Mouse (Mus musculus) heart, postnatal 25 days (tissue): ENCODE measurements around the gene Heatr9. TPM values are rescaled to one million over a fixed set of nuclear protein-coding genes. Genes with fewer than 3 reads are reported as not detected.
"Not testable (repeated sequence)": the region's sequence is repeated elsewhere in the genome, so short reads cannot be mapped to it uniquely, and the experiment has no call there.

Experiments used
- DNase-seq: peaks from one replicate; pipeline ENCODE4 v3.0.0; 2022; ENCODE audit warnings: low spot score
- intact Hi-C: fragments of 180-260 bp; cut with DNase I; formaldehyde crosslinking; loops from one replicate; pipeline ENCODE4 v1.15.1; 2025
- total RNA-seq, 2 experiments: library from RNA; stranded (reverse); gene quantifications; 2 replicates each; pipeline ENCODE4 v1.2.3; 2021

Gene Heatr9
- not detected for total RNA-seq

DNA sequence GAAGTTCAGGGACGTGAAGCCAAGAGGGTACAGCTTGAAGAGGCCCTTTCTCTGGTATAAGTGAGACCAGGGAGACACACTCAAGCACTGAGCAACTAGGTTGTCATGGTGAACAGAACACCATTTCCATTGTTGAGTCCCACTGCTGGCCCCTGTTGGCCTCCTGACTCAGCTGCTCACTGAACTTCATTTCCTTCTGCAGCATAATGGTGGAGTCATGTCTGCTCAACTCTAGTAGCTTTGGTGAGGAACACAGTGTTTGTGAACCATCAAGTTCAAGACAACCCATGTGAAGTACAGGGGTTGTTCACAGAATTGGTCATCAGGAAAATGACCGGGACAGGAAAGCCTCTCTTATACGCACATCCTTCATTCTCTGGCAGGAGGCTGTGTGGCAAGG lies at the start of gene Heatr9:
Gene Heatr9 (minus strand): TSS at position 101 of the 400 bp plus-strand sequence.
- intact Hi-C loops, result no loop called here

DNA sequence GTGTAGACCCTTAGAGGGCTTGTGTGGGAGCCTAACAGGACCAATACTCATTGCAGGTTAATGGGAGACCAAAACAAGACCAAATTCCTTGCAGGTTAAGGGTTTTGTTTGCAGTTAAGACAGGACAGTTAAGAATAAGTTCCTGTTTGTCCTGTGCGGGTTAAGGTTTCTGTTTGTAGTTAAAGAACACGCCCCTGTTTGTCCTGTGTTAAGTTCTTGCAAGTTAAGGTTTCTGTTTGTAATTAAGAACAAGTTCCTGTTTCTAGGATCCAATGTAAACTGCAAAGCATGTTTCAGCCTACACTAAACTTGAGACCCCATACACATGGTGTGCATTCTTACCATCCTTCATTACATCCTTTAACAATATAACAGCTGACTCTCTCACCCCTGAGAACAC lies 48.2 kb upstream of the Heatr9 start:
- intact Hi-C loops, result no loop called here
- no peak for DNase-seq

More for the DNA sequence above, at the start of gene Heatr9:
- DNase-seq, result no peak

- intact Hi-C loops, result no loop called here
- no peak for DNase-seq
Observed at GRCm38 (mm10) chr11:83569249-83569648, 47.3 kb upstream of the Heatr9 start.

DNA sequence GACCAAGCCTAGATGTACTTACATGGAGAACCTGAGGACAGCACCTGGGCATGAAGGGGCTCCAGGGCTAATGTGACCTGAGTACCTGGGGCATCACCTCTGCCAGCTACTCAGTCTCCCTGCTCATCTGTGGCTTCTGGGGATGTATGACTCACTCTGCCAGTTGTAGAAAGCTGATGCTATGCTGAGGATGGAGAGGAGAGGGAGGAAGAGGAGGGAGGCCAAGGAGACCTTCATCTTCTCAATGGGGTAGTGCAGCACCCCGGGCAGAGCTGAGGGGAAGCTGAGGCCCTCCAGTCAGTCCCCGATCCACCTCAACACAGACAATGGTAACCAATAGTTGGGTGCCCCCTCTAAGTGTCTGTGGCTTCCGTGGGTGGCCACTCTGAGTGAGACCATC lies 46.8 kb upstream of the Heatr9 start:
- no peak for DNase-seq
- intact Hi-C loops, result no loop called here

DNA sequence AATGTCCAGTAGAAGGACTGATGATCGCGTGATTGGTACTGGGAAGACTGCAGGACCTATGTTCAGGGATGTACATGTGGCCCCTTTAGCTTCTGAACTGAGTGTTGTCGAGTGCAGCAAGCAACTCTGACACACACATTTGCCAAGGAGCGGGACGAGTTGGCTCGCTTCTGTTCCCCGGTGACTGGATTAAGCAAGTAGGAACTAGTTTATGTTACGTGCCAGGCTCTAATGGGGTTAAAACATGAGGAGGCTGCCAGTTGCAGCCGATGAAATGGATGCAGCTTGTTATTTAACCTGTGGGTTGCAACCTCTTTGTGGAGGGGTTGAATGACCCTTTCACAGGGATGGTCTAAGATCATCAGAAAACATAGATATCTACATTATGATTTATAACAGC lies 46.1 kb upstream of the Heatr9 start:
- intact Hi-C loops, result no loop called here

GRCm38 (mm10) chr11:83567311-83567710 lies 45.3 kb upstream of the Heatr9 start:
- intact Hi-C loops, result no loop called here
- DNase-seq, result no peak

More for the DNA sequence above, 46.1 kb upstream of the Heatr9 start:
- DNase-seq, result no peak

GRCm38 (mm10) chr11:83566617-83567016 lies 44.6 kb upstream of the Heatr9 start:
- intact Hi-C loops, result no loop called here
- no peak for DNase-seq

DNA sequence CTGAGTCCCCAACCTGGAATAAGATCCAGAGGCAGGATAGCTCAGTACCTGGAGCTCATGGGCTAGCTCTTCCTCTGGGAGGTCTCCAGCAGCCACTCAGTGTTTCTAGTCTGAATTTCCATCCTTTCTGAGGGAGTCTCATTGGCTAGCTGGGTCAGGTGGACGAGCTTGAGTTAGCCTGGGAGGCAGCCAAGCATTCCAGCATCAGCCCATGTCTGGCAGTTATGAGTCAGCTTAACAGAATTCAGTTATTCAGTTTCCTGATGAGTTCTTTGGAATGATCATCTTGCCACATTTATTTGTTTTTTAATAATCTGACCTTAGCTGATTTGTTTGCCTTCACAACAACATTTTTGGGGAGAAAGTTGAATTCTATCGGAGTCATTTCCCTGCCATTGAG lies 41.8 kb upstream of the Heatr9 start:
- intact Hi-C loops, result no loop called here

DNA sequence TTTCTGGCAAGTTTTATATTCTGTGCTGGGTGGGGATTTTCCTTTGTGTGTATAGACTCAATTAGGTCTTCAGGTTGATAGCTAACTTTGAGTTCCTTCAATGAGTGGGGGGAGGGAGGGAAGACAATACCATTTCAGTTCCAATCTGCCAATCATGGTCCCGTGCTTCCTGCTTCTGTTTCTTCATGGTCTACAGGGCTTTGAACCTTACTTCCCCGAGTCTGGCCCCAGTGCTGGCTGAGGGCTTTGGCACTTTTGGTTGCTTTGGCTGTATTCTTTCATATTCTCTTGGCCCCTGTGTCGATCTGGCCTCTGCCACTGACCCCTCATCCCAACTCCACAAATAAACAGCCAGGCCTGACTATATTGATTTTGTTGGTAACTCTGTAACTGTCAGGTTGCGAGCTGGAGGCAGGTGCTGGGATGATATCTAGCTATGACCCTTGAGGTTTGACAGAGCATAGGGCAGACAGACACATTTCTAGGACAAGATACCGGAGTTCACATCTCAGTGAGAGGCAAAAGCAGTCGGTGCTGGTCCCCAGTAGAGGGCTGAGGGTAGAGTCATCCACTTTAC lies 40.4 kb upstream of the Heatr9 start:
- intact Hi-C loops, result no loop called here
- no peak for DNase-seq

More for the DNA sequence above, 41.8 kb upstream of the Heatr9 start:
- no peak for DNase-seq

DNA sequence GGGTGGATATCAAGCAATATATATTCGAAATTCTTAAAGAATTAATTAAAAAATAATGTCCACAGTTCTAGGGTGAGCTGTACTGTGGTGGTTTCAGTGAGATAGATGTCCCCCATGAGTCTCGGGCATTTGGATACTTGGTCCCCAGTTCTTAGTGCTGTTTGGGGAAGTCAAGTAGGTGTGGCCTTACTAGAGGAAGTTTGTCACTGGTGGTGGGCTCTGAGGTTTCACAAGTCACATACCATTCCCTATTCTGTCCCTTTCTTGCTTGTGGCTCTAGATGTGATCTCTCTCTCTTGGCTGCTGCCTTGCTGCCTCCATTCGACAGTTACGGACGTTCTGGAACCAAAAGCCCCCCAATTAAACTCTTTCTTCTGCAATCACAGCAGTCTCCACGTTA lies 38.4 kb upstream of the Heatr9 start:
- DNase-seq, result no peak
- intact Hi-C loops, result no loop called here

DNA sequence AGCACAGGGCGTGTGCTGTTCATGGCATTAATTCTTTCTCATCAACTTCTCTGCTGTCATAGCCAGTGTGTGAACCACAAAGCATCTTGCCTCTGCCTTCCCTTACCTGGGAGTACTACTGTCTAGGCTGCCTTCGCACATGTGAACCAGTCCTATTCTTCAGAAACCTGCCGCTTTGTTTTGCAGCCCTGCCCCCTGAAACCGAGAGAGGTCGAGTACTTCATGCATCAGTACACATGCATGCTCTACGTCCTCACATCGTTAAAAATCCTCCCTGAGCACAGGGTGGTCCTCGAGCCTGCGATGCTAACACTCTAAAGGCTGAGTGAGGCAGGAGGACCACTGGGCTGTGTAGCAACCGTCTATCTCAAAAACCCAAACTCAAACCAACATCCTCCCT lies 35.1 kb upstream of the Heatr9 start:
- no peak for DNase-seq
- intact Hi-C loops, result loop anchor here (5.0 kb wide), 2 partner anchors 75 to 115 kb away; no protein-coding TSS in a partner anchor

- intact Hi-C loops, result loop anchor here (1.0 to 5.0 kb wide), 3 partner anchors 76 to 183 kb away; no protein-coding TSS in a partner anchor
- no peak for DNase-seq
Observed at GRCm38 (mm10) chr11:83556085-83556781, 34.3 kb upstream of the Heatr9 start.

GRCm38 (mm10) chr11:83551668-83552067 lies 29.7 kb upstream of the Heatr9 start:
- intact Hi-C loops, result no loop called here
- no peak for DNase-seq

- intact Hi-C loops, DNase-seq: not testable (repeated sequence)
Observed at GRCm38 (mm10) chr11:83551037-83551436, 29.1 kb upstream of the Heatr9 start.

DNA sequence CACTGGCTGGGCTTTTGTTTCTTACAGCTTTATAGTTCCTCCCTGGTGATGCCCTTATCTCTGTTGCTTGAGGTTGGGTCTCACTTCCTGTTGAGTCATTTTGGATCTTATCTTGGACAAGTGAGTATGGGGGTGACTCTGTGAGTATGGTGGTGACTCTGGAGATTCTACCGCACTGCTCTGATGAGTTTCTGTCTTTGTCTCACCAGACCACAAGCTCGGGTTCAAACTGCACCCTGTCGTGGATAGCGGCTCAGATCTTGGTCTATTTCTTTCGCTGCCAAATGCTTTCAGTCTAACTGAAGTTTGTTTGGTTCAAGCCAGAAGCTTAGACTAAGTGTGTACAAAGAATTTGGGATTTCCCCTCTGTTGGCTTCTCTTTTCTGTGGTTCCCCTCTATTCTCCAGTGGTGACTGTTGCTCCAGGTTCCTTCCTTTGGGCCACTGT lies 28.2 kb upstream of the Heatr9 start:
- intact Hi-C loops, result no loop called here
- DNase-seq, result no peak

GRCm38 (mm10) chr11:83544214-83544613 lies 22.2 kb upstream of the Heatr9 start:
- intact Hi-C loops, result no loop called here
- no peak for DNase-seq

DNA sequence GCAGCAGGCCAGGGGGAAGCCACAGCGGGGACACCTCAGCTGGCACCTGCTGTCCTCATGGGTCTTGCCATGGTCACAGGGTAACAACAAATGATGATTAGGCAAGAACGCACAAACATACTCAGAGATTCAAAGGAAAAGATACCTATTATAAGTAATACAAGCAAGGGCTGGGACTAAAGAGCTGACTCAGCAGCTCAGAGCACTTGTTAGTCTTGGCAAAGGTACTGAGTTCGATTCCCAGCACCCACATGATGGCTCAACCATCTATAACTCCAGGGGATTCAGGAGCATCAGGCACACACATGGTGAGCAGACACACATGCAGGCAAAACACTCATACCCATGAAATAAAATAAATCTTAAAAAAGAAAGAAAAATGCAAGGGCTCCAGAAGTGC lies 19.4 kb upstream of the Heatr9 start:
- DNase-seq, result no peak
- intact Hi-C loops, result no loop called here

DNA sequence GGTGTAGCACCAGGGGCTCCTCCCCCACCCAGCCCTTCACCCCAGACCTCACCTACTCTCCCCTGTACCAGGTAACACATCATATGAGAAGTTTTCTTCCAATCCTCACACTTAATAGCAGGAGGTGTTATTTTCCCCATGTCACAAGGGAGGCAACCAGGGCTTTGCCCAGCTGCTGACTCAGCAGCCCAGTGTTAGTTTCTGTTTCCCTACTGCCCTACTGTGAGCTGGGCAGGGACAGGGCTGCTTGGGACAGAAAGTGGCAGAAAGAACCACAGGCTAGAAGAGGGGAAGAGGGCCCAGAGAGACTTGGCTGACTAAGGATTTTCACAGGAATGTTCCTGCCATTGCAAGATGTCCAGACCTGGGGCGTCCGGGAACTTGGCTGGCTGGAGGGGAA lies 19.0 kb upstream of the Heatr9 start:
- intact Hi-C loops, result no loop called here
- no peak for DNase-seq

DNA sequence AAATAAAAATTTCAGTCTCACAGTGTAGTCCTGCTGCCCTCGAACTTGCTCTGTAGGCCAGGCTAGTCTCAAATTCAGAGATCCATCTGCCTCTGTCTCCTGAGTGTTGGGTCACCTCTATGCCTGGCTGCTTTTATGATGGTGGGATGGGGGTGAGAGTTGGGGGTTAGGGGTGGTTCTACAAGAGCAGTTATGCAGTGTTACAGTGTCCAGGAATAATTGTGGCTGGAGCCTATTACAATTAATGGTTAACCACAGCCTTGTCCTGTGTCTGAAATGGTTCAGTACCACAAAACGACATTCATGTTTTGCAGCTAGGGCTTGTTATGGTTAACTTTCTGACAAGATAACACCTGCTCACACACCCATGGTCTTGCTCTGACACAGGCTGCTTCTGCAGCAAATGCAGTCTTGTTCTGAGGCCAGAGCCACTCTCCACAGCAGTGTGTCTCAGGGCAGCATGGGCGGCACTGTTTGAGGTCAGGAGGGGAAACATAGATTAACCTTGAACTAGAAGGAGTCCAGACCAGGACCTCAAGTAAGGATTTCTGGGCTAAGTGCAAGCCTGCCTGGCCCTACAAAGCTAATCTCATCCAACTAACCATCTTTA lies 16.8 kb upstream of the Heatr9 start:
- intact Hi-C loops, result no loop called here
- DNase-seq, result no peak

GRCm38 (mm10) chr11:83536831-83537230 lies 14.9 kb upstream of the Heatr9 start:
- intact Hi-C loops, result no loop called here
- DNase-seq, result no peak
